In genomic region chr12:98701564-98701963, GRCm38 (mm10) we compare ENCODE assay signal across 24 mouse cellular contexts. TPM values are rescaled to one million over a fixed set of nuclear protein-coding genes. Genes with fewer than 3 reads are reported as not detected.
DNase-seq lines count a peak whose midpoint lies in the region; ATAC-seq lines count a peak whose summit lies in the region.
"Had no signal": no experiment of that assay in that cellular context is flagged by ENCODE, and none has a peak within 500 bp of the region (broad histone marks: within the 10 kb centered on the region; RNA-seq: fewer than 3 reads in every experiment).

No protein-coding gene starts in this region.

- H3K9ac ChIP-seq in forebrain, embryonic 16.5 days (replicated peaks; ENCODE audit: low read depth, low read length), result no peak overlapping the region
- H3K9ac ChIP-seq: embryonic facial prominence, embryonic 13.5 days; hindbrain, embryonic 12.5 days; intestine, embryonic 15.5 days; limb, embryonic 15.5 days; neural tube, embryonic 13.5 days had no signal

- H3K36me3 ChIP-seq in forebrain, embryonic 16.5 days (ENCODE audit: control insufficient read depth, insufficient read depth), result no peaks in the 10 kb centered on the region

- no peaks in the 10 kb centered on the region for H3K27me3 ChIP-seq in forebrain, embryonic 16.5 days (replicated peaks; ENCODE audit: control insufficient read depth, insufficient read depth, low read length)
- H3K27me3 ChIP-seq: embryonic facial prominence, embryonic 13.5 days; hindbrain, embryonic 12.5 days; intestine, embryonic 15.5 days; limb, embryonic 15.5 days; neural tube, embryonic 13.5 days; Patski had no signal

- 68% methylated on average over 9 of the region's 9 CpGs for WGBS in forebrain, embryonic 16.5 days

- peak overlapping the region; percentile 65 for H3K27ac ChIP-seq in forebrain, embryonic 16.5 days (ENCODE audit: low read length)
- H3K27ac ChIP-seq: embryonic facial prominence, embryonic 13.5 days; hindbrain, embryonic 12.5 days; intestine, embryonic 15.5 days; limb, embryonic 15.5 days; neural tube, embryonic 13.5 days had no signal

- H3K4me2 ChIP-seq in forebrain, embryonic 16.5 days (ENCODE audit: low read length), result no peak overlapping the region
- H3K4me2 ChIP-seq: embryonic facial prominence, embryonic 13.5 days; hindbrain, embryonic 12.5 days; intestine, embryonic 15.5 days; limb, embryonic 15.5 days; midbrain, embryonic 11.5 days; neural tube, embryonic 13.5 days had no signal

- no peaks in the 10 kb centered on the region for H3K4me1 ChIP-seq in forebrain, embryonic 16.5 days (replicated peaks; ENCODE audit: control insufficient read depth, insufficient read depth, low read length)
- H3K4me1 ChIP-seq: embryonic facial prominence, embryonic 13.5 days; hindbrain, embryonic 12.5 days; intestine, embryonic 15.5 days; limb, embryonic 15.5 days; neural tube, embryonic 13.5 days had no signal

- no peak overlapping the region for H3K4me3 ChIP-seq in forebrain, embryonic 16.5 days (replicated peaks; ENCODE audit: low read length)
- H3K4me3 ChIP-seq: embryonic facial prominence, embryonic 13.5 days; hindbrain, embryonic 12.5 days; intestine, embryonic 15.5 days; limb, embryonic 15.5 days; neural tube, embryonic 13.5 days had no signal

- no peaks in the 10 kb centered on the region for H3K9me3 ChIP-seq in forebrain, embryonic 16.5 days (ENCODE audit: control insufficient read depth, low read length)
- H3K9me3 ChIP-seq: embryonic facial prominence, embryonic 13.5 days; hindbrain, embryonic 12.5 days; intestine, embryonic 15.5 days; limb, embryonic 15.5 days; neural tube, embryonic 13.5 days had no signal

- ATAC-seq in cerebellum, adult (ENCODE audit: insufficient number of reproducible peaks, low FRiP score, low TSS enrichment), result no peak
- peak; percentile 65; the same call in 1 of the 2 replicates for ATAC-seq in forebrain, embryonic 16.5 days
- ATAC-seq in granulocyte monocyte progenitor cell, adult 5-6 weeks (replicated peaks; ENCODE audit: poor library complexity, severe bottlenecking), result no peak
- ATAC-seq: CD4-positive, CD25-positive, alpha-beta regulatory T cell, adult 4 months; intestine, embryonic 15.5 days; lung, postnatal 0 days; Patski had no signal

- DNase-seq in cerebellum, adult 11-12 months, result peak; percentile 69
- peak; percentile 18 for DNase-seq in layer of hippocampus, adult 9-11 months
- no peak for DNase-seq in layer of hippocampus, adult 8-10 months (ENCODE audit: low spot score in 2 of 2)
- peak; percentile 53 for DNase-seq in cerebellum, adult 8-10 months
- no peak for DNase-seq in embryo, embryonic 9.5 days (ENCODE audit: extremely low spot score)
- DNase-seq: adrenal gland, postnatal 10 days; gastrocnemius, postnatal 25 days; heart, postnatal 10 days; kidney, postnatal 36 days; right cerebral cortex, postnatal 25 days; thymus, adult 18-20 months; thymus, postnatal 4 days had no signal

RNA-seq across cellular contexts. Expression of gene Ptpn21, which starts 35.6 kb away (rescaled TPM):
- 1 to 10 TPM; 7.0 to 9.7 (median 9.4) TPM for total RNA-seq in layer of hippocampus, adult 8-10 months (2022)
- 5.4 and 5.5 TPM in 2 replicates for polyA plus RNA-seq in forebrain, embryonic 16.5 days (2015; fragmentation: Nextera tagmentation; extraction: Ambion mirVana)
- total RNA-seq in granulocyte monocyte progenitor cell, adult 5-6 weeks (2014; fragmentation: Nextera tagmentation), result 4.7 and 7.8 TPM in 2 replicates
- 2.7 and 3.2 TPM in 2 replicates for total RNA-seq in granulocyte monocyte progenitor cell, adult 5-6 weeks (2017)

RNA-seq across cellular contexts. Expression of gene Zc3h14, which starts 45.2 kb away (rescaled TPM):
- total RNA-seq in layer of hippocampus, adult 8-10 months (2022), result 100 to 1,000 TPM in 2 of 4 experiments, 10 to 100 TPM in 2; 96.6 to 114 (median 101) TPM
- 127 and 136 TPM in 2 replicates for polyA plus RNA-seq in forebrain, embryonic 16.5 days (2015; fragmentation: Nextera tagmentation; extraction: Ambion mirVana)
- total RNA-seq in granulocyte monocyte progenitor cell, adult 5-6 weeks (2014; fragmentation: Nextera tagmentation), result 123 and 138 TPM in 2 replicates
- 99.0 and 116 TPM in 2 replicates for total RNA-seq in granulocyte monocyte progenitor cell, adult 5-6 weeks (2017)

Comparison
In these comparisons a context has a peak if more than half of its experiments do, and no peak if none do; other contexts are left out.
1. DNase-seq: peak in cerebellum, adult 11-12 months (single experiment), layer of hippocampus, adult 9-11 months (single experiment) and cerebellum, adult 8-10 months (single experiment); none in layer of hippocampus, adult 8-10 months (0 of 2) and embryo, embryonic 9.5 days (single experiment).